Mouse (Mus musculus) limb, embryonic 13.5 days (tissue): Measurements from ENCODE around the gene Kremen2. TPM values are rescaled to one million over a fixed set of nuclear protein-coding genes. Genes with fewer than 3 reads are reported as not detected.

ENCODE experiments used
- ATAC-seq: fragments of 200-750 bp; cut with Nextera tagmentation; 2 replicates; pipeline ENCODE4 v1.8.0; 2017; ENCODE audit warnings: low read depth, moderate number of reproducible peaks, moderate TSS enrichment; ENCODE audit not compliant: low FRiP score
- H3K27ac ChIP-seq: fragments of 300-500 bp; sonication (generic); 2 replicates; pipeline ENCODE4 v1.5.1; 2015; ENCODE audit warnings: inconsistent platforms, mild to moderate bottlenecking, moderate library complexity
- H3K27me3 ChIP-seq: fragments of 300-500 bp; sonication (generic); 2 replicates; pipeline ENCODE4 v1.6.1; 2015; ENCODE audit warnings: mild to moderate bottlenecking, inconsistent platforms
- H3K36me3 ChIP-seq: fragments of 300-500 bp; sonication (generic); 2 replicates; pipeline ENCODE4 v1.6.1; 2015; ENCODE audit warnings: inconsistent platforms, mild to moderate bottlenecking, moderate library complexity
- H3K4me1 ChIP-seq: fragments of 300-500 bp; sonication (generic); 2 replicates; pipeline ENCODE4 v1.6.1; 2015; ENCODE audit warnings: inconsistent platforms
- H3K4me2 ChIP-seq: fragments of 300-500 bp; sonication (generic); replicated peaks from 2 replicates; pipeline ENCODE4 v1.6.1; 2015; ENCODE audit warnings: inconsistent platforms, mild to moderate bottlenecking, moderate library complexity
- H3K4me3 ChIP-seq: fragments of 300-500 bp; sonication (generic); 2 replicates; pipeline ENCODE4 v1.5.1; 2015; ENCODE audit warnings: moderate library complexity, mild to moderate bottlenecking, inconsistent platforms
- H3K9ac ChIP-seq: fragments of 300-500 bp; sonication (generic); 2 replicates; pipeline ENCODE4 v1.6.1; 2015; ENCODE audit warnings: mild to moderate bottlenecking, inconsistent platforms
- H3K9me3 ChIP-seq: fragments of 300-500 bp; sonication (generic); 2 replicates; pipeline ENCODE4 v1.6.1; 2016; ENCODE audit warnings: inconsistent platforms
- WGBS: fragments of 180-500 bp; shearing (Covaris S2); methylation state at CpG from one replicate; pipeline ENCODE4 v1.1.7; 2015; 5-methylcytosine and 5-hydroxymethylcytosine counted together
- polyA plus RNA-seq: library from polyadenylated mRNA; unstranded; fragments of >200 nt; fragmentation: Nextera tagmentation; extraction: Ambion mirVana; gene quantifications from 2 replicates; pipeline ENCODE4 v1.2.1, GENCODE M21; 2015

The Kremen2 gene
- polyA plus RNA-seq, 1 experiment from 2014 or later: 46.3 TPM

DNA sequence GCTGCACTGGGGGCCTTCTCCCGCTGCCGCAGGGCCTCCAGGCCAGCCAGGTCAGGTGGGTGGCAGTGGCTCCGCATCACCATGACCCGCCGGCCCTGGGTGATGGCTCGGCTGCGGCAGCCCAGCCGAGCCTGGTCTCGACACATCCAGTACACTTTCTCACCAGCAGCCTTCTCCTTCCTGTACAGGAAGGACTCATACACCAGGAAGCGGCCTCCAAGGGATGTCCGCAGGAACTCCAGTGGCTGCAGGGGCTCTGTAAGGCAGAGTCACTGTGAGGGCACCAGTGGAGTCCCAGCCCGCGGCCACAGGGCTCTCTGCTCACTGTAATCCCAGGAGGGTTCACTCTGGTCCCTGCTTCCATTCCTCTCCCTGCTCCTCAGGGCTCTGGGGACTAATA, 10.1 kb upstream of the Kremen2 start:
- Histone ChIP-seq H3K9me3 (no peaks in the 10 kb centered on the region), H3K9ac (no peak overlapping the region), H3K27me3 (no peaks in the 10 kb centered on the region), H3K27ac (no peak overlapping the region), H3K4me2 (no peak overlapping the region), H3K4me3 (no peak overlapping the region), H3K36me3 (peaks cover 96% of the 10 kb centered on the region), H3K4me1 (no peaks in the 10 kb centered on the region)
- no peak for ATAC-seq
- 97% methylated on average over 13 of the region's 13 CpGs for WGBS

DNA sequence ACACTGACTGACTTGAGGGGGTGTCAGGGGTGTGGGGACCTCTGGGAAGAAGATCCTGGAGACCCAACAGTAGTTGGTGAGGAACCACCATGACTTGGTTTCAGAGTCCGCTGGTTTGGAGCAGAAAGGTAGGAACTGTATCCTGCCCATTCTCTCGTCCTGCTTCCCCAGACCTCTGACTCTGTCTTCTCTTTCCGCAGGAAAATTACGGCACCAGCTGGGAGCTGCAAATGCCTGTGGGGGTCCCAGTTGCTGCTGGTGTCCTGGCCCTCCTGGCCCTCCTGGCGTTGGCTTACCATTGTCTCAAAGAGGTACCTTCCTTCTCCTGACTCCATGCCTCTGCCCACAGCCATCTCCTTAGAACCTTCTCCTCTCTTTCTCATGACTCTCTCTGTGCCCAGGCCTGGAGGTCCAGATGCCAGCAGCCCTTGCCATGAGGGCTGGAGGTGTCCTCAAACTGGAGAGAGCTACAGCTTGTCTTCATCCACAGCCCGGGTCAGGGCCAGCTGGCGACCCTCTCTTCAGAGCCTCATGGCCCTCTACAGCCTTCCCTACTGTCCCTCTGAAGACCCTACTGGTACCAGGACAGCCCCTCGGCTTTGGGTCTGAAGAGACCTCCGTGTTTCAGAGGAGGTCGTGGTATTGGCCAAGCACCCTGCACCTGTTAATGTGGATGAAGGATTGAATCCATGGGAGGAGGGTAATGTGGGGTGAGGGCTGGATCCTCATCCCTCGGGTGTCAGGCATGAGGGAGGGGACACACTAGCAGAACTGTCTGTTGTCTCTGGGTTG, 4.0 kb upstream of the Kremen2 start:
- Histone ChIP-seq H3K9ac (no peak overlapping the region), H3K36me3 (peaks cover 39% of the 10 kb centered on the region), H3K4me1 (peaks cover 24% of the 10 kb centered on the region), H3K27me3 (peaks cover 36% of the 10 kb centered on the region), H3K9me3 (no peaks in the 10 kb centered on the region), H3K4me3 (0 out of 2 replicates have a peak overlapping the region, but pooled peaks have one; percentile 1), H3K27ac (no peak overlapping the region), H3K4me2 (peak overlapping the region; percentile 46)
- ATAC-seq: no peak
- 75% methylated on average over 11 of the region's 11 CpGs for WGBS

DNA sequence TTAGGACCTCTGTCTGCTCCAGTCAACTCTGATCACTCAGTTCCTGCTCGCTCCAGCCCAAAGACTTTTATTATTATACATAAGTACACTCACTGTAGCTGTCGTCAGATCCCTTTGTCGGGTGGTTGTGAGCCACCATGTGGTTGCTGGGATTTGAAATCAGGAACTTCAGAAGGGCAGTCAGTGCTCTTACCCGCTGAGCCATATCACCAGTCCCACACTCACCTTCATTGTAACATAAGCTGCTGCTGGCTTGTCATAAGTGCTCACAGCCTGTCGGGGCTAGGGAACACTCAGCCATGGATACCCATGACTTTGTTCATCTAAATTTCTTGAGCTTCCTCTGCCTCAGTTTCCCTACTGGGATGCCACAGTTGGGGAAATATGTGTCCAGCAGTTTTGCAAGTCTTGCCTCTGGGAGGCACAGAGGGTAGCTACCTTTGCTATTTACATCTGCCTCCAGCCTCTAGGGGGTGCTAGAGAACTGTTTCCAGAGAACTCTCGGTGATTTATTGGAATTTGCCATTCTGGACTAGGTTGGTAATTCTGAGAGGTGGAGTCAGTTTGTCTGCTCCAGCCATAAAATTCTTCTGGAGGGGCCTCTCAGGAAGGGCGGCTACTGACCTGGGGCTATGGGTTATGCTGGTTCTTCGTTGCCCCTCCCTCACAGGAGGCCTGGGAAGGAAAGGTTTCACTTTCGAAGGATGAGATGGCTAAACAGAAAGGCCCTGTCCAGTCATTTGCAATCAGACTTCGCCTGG, 3.2 kb upstream of the Kremen2 start:
- no peaks in the 10 kb centered on the region for H3K9me3 ChIP-seq
- ATAC-seq: no peak
- no peak overlapping the region for H3K9ac ChIP-seq
- peaks cover 31% of the 10 kb centered on the region for H3K36me3 ChIP-seq
- 32% methylated on average over 10 of the region's 10 CpGs for WGBS
- H3K27ac ChIP-seq: no peak overlapping the region
- 0 out of 2 replicates have a peak overlapping the region, but pooled peaks have one; percentile 1 for H3K4me3 ChIP-seq
- peaks cover 26% of the 10 kb centered on the region for H3K4me1 ChIP-seq
- H3K27me3 ChIP-seq: peaks cover 44% of the 10 kb centered on the region
- H3K4me2 ChIP-seq: peak overlapping the region; percentile 46

DNA sequence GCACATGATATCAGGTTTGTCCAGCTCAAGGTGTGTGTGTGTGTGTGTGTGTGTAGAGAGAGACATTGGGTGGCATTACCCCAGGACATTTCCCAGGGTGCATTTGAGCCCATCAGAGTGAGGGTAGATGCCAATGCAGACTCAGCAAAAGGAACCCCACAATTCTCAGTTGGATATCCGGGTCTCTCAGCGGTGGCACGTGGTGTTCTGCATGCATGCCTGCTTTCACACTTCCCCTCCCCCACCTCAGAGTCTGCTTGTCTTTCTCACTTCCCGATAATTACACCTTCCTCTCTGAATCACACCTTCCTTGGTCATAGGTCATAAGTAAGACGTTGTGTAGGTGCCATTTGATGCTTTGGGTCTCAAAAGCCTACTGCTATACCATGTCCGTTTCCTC, 2.4 kb upstream of the Kremen2 start:
- Histone ChIP-seq H3K36me3 (peaks cover 24% of the 10 kb centered on the region), H3K4me3 (no peak overlapping the region), H3K9ac (no peak overlapping the region), H3K4me2 (no peak overlapping the region), H3K4me1 (peaks cover 26% of the 10 kb centered on the region), H3K27ac (no peak overlapping the region), H3K9me3 (no peaks in the 10 kb centered on the region), H3K27me3 (peaks cover 52% of the 10 kb centered on the region)
- ATAC-seq: no peak
- 29% methylated on average over 6 of the region's 6 CpGs for WGBS

DNA sequence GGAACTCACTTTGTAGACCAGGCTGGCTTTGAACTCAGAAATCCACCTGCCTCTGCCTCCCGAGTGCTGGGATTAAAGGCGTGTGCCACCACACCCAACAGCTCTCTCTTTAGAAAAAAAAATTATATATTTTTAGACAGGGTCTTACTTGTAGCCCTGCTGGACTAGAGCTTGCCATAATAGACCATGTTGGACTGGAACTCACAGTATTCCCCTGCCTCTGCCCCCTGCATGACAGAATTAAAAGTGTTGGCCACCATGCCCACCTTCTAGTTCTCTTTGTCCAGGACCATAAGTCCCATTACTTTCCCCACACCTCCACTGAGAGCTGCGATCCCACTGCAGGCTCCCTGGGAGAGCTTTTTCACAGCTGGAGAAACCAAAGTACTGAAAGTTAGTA, 1.8 kb upstream of the Kremen2 start:
- Histone ChIP-seq H3K36me3 (peaks cover 18% of the 10 kb centered on the region), H3K27me3 (peaks cover 57% of the 10 kb centered on the region), H3K9me3 (no peaks in the 10 kb centered on the region), H3K4me1 (peaks cover 29% of the 10 kb centered on the region), H3K4me3 (no peak overlapping the region), H3K27ac (no peak overlapping the region), H3K9ac (no peak overlapping the region), H3K4me2 (no peak overlapping the region)
- ATAC-seq: no peak
- WGBS: 80% methylated on average over 3 of the region's 3 CpGs

DNA sequence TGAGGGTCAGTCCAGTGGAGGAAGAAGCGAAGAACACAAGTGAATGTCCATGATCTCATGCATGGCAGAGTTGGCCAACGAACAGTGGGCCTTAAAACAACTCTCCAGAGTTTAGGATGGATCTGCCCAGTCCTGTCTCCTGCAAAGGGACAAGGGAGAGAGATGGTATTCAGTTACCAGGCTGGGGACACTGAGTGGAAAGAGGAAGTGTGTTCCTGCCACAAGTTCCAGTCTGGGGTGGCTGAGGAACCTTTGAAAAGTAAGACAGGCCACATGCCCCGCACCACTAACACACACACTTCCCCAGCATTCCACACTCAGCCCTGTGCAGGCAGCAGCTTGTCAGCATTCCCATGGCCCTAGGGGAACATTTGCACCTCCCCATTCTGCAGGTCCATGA, 1.1 kb upstream of the Kremen2 start:
- Histone ChIP-seq H3K9ac (no peak overlapping the region), H3K4me1 (peaks cover 35% of the 10 kb centered on the region), H3K4me3 (no peak overlapping the region), H3K9me3 (no peaks in the 10 kb centered on the region), H3K27me3 (peaks cover 64% of the 10 kb centered on the region), H3K36me3 (peaks cover 11% of the 10 kb centered on the region), H3K4me2 (no peak overlapping the region), H3K27ac (no peak overlapping the region)
- no peak for ATAC-seq
- WGBS: 78% methylated on average over 3 of the region's 3 CpGs

DNA sequence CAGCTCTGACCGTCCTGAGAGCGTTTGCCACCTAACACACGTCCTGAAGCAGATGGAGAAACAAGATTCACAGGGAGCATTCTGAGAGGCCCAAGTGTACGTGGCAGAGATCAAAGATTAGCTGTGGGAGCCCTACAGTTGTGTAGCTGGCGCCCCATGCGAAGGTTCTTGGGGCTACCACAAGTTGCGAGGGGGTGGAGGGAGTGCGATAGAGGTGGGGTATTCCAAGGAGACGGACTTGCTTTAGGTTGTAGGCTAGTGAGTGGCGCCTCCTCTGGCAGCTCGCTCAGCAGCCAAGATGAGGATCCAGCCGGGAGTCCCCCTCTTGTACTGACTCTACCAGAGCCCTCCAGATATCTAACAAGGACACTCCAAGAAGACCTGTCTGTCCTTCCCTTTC, 678 bp upstream of the Kremen2 start:
- Histone ChIP-seq H3K36me3 (peaks cover 6% of the 10 kb centered on the region), H3K9ac (no peak overlapping the region), H3K4me1 (peaks cover 35% of the 10 kb centered on the region), H3K27me3 (peaks cover 69% of the 10 kb centered on the region), H3K27ac (no peak overlapping the region), H3K4me3 (peak overlapping the region; percentile 42; the same call in 1 of the 2 replicates), H3K9me3 (no peaks in the 10 kb centered on the region), H3K4me2 (peak overlapping the region; percentile 68)
- 2% methylated on average over 12 of the region's 12 CpGs for WGBS
- ATAC-seq: no peak

DNA sequence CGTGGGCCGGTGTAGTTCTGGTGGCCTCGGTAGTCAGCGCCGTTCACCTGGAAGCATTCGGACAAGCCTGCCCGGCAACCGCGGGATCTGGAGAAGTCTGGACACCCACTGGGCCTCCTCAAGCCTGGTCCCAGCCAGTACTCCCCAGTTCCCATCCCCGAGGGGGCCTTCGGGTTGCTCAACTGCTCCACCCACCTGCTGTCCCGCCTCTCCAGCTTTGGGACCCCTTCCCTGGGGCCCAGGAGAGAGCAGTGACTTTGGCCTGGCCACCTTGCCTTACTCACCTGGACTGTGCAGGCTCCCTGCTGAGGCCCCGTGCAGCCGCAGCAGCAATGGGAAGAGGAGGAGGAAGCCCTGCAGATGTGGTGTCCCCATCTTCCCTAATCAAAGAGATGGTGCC, 982 bp downstream of the Kremen2 start:
- H3K9ac ChIP-seq: peak overlapping the region; percentile 53
- H3K27ac ChIP-seq: no peak overlapping the region; the same call in 1 of the 2 replicates
- WGBS: 4% methylated on average over 14 of the region's 14 CpGs
- ATAC-seq: no peak
- peak overlapping the region; percentile 68 for H3K4me2 ChIP-seq
- no peaks in the 10 kb centered on the region for H3K36me3 ChIP-seq
- H3K9me3 ChIP-seq: no peaks in the 10 kb centered on the region
- H3K4me1 ChIP-seq: peaks cover 42% of the 10 kb centered on the region
- H3K27me3 ChIP-seq: peaks cover 86% of the 10 kb centered on the region
- peak overlapping the region; percentile 42 for H3K4me3 ChIP-seq

DNA sequence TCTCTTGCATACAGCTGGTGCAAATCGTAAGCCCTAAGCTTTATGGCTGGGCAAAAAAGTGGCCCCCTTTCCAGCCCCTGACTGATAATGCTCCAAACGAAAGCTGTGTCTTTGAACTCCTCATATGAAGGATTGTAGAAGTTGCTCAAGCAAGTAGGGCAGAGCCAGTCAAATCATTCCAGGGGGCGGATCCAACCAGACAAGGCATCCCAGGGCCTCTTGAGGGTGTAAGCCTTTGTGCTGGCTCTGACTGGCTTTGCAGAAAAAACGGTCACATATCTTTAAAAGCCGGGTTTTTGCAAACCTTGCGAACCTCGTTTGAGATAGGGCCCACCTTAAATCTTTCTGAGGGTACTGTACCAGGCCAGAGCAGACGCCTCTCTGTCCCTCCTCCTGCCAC, 1.6 kb downstream of the Kremen2 start:
- Histone ChIP-seq H3K4me2 (peak overlapping the region; percentile 58), H3K4me3 (peak overlapping the region; percentile 42), H3K4me1 (peaks cover 42% of the 10 kb centered on the region), H3K9ac (no peak overlapping the region), H3K27me3 (peaks cover 91% of the 10 kb centered on the region), H3K27ac (no peak overlapping the region), H3K36me3 (no peaks in the 10 kb centered on the region), H3K9me3 (no peaks in the 10 kb centered on the region)
- ATAC-seq: no peak
- WGBS: 20% methylated on average over 8 of the region's 8 CpGs

DNA sequence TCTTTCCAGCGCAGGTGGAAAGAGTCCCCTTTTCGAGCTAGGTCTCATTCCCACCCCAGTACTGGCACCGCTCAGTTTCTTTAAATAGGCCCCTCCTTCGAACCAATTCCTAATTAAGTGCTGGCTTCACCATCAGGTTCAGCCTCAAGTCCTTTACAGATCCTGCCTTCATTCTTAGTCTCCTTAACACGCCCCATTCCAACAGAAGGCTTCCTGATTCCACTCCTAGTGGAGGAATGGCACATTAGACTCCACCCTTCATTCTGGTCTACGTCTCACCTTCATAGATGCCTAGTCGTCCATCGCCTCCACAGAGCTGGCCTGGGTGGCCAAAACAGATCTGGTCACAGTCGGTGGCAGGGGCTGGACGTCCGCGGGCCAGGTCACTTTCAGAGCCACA, 2.7 kb downstream of the Kremen2 start:
- Histone ChIP-seq H3K4me3 (peak overlapping the region; percentile 42), H3K4me2 (peak overlapping the region; percentile 58), H3K27ac (no peak overlapping the region), H3K27me3 (peaks cover 99% of the 10 kb centered on the region), H3K36me3 (no peaks in the 10 kb centered on the region), H3K4me1 (peaks cover 46% of the 10 kb centered on the region), H3K9me3 (no peaks in the 10 kb centered on the region), H3K9ac (no peak overlapping the region; the same call in 1 of the 2 replicates)
- 59% methylated on average over 12 of the region's 12 CpGs for WGBS
- no peak for ATAC-seq

DNA sequence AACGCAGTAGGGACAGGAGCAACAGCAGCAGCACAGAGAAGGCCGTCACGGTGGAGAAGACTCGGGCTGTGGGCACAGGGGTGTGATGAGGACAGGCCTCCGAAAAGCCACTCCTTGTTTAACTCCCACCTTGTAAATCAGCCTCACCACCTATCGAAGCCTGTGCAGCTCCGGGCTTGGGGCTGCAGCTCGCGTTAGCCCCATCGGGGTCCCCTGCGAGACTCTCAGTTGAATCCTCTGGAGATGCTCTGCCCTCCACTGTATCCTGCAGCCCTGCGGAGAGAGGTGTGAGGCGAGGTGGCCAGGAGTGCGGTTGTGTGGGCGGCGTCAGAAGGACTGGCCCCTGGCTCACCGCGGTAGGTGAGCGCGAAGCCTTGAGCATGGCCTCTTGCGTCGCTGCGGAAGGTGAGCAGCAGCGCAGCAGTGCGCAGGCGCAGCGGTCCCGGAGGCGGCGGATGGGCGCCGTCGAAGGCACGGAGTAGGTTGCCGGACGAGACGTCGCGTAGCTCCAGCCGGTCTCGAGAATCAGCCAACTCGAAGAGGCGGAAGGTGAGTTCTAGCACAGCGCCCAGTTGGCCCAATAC, 3.3 kb downstream of the Kremen2 start:
- Histone ChIP-seq H3K27me3 (peaks cover 99% of the 10 kb centered on the region), H3K9ac (peak overlapping the region; percentile 25; the same call in 1 of the 2 replicates), H3K4me1 (peaks cover 46% of the 10 kb centered on the region), H3K27ac (no peak overlapping the region), H3K4me3 (peak overlapping the region; percentile 42), H3K4me2 (peak overlapping the region; percentile 58), H3K36me3 (no peaks in the 10 kb centered on the region; the same call in 1 of the 2 replicates), H3K9me3 (no peaks in the 10 kb centered on the region)
- 8% methylated on average over 44 of the region's 44 CpGs for WGBS
- ATAC-seq: no peak
